In genomic region chr10:107543026-107543425, GRCm38 (mm10) we compare ENCODE assay signal across 23 mouse cellular contexts. TPM values are rescaled to one million over a fixed set of nuclear protein-coding genes. Genes with fewer than 3 reads are reported as not detected.
DNase-seq lines count a peak whose midpoint lies in the region; ATAC-seq and TF ChIP-seq lines count a peak whose summit lies in the region.
"Had no signal": no experiment of that assay in that cellular context is flagged by ENCODE, and none has a peak within 500 bp of the region (broad histone marks: within the 10 kb centered on the region; RNA-seq: fewer than 3 reads in every experiment).

No protein-coding gene starts in this region.

- no peak overlapping the region for H3K4me2 ChIP-seq in limb, embryonic 11.5 days (ENCODE audit: low read depth, severe bottlenecking)
- no peak overlapping the region for H3K4me2 ChIP-seq in limb, embryonic 12.5 days
- H3K4me2 ChIP-seq in myocyte (ENCODE audit: low read depth): peak overlapping the region; percentile 39
- H3K4me2 ChIP-seq: embryonic facial prominence, embryonic 12.5 days; forebrain, embryonic 12.5 days; hindbrain, embryonic 14.5 days had no signal

- H3K79me2 ChIP-seq in myocyte (ENCODE audit: control insufficient read depth, insufficient read depth): no peaks in the 10 kb centered on the region

- H3K27me3 ChIP-seq in limb, embryonic 11.5 days (ENCODE audit: control insufficient read depth, insufficient read depth, low read length): no peaks in the 10 kb centered on the region
- no peaks in the 10 kb centered on the region for H3K27me3 ChIP-seq in limb, embryonic 10.5 days (ENCODE audit: low read depth, poor library complexity, severe bottlenecking)
- H3K27me3 ChIP-seq in limb, embryonic 12.5 days: no peaks in the 10 kb centered on the region
- no peaks in the 10 kb centered on the region for H3K27me3 ChIP-seq in myocyte (ENCODE audit: control insufficient read depth, insufficient read depth, insufficient read length)
- H3K27me3 ChIP-seq: embryonic facial prominence, embryonic 12.5 days; forebrain, embryonic 12.5 days had no signal

- H3ac ChIP-seq in myocyte (ENCODE audit: control insufficient read depth, insufficient read length): no peak overlapping the region

- TF ChIP-seq POLR2A in myocyte (IDR thresholded peaks at IDR 0.05; ENCODE audit: insufficient read length, low read depth): no peak

- WGBS in limb, embryonic 11.5 days: 24% methylated on average over 1 of the region's 1 CpGs
- 38% methylated on average over 1 of the region's 1 CpGs for WGBS in limb, embryonic 10.5 days
- 12% methylated on average over 1 of the region's 1 CpGs for WGBS in limb, embryonic 12.5 days

- H3K4me1 ChIP-seq in limb, embryonic 11.5 days (ENCODE audit: control insufficient read depth, insufficient read depth, low read length): no peaks in the 10 kb centered on the region
- 0 out of 2 replicates have a peak, but pooled peaks cover 3% of the 10 kb centered on the region for H3K4me1 ChIP-seq in limb, embryonic 10.5 days
- peaks cover 4% of the 10 kb centered on the region; the same call in 1 of the 2 replicates for H3K4me1 ChIP-seq in limb, embryonic 12.5 days (replicated peaks)
- H3K4me1 ChIP-seq: embryonic facial prominence, embryonic 12.5 days; forebrain, embryonic 12.5 days; heart, embryonic 10.5 days had no signal

- H3K9ac ChIP-seq in limb, embryonic 11.5 days (ENCODE audit: low read length): no peak overlapping the region
- no peak overlapping the region for H3K9ac ChIP-seq in limb, embryonic 12.5 days (replicated peaks)
- H3K9ac ChIP-seq: embryonic facial prominence, embryonic 12.5 days; forebrain, embryonic 12.5 days; hindbrain, embryonic 14.5 days had no signal

- no peak overlapping the region for H3K4me3 ChIP-seq in limb, embryonic 11.5 days (ENCODE audit: low read depth, low read length)
- no peak overlapping the region for H3K4me3 ChIP-seq in limb, embryonic 10.5 days
- no peak overlapping the region for H3K4me3 ChIP-seq in limb, embryonic 12.5 days (replicated peaks)
- no peak overlapping the region for H3K4me3 ChIP-seq in myocyte
- H3K4me3 ChIP-seq: embryonic facial prominence, embryonic 12.5 days; forebrain, embryonic 12.5 days; heart, embryonic 10.5 days had no signal

- ATAC-seq in limb, embryonic 11.5 days (ENCODE audit: insufficient number of reproducible peaks, low FRiP score, low TSS enrichment, low read depth): peak; percentile 70; the same call in 1 of the 2 replicates
- ATAC-seq in limb, embryonic 12.5 days (ENCODE audit: insufficient number of reproducible peaks, insufficient read depth, low FRiP score, low TSS enrichment, low read depth): 0 out of 2 replicates have a peak, but pooled peaks have one; percentile 37
- no peak for ATAC-seq in megakaryocyte progenitor cell, adult 5-6 weeks (replicated peaks; ENCODE audit: poor library complexity)
- ATAC-seq: forebrain, embryonic 16.5 days had no signal

- no peaks in the 10 kb centered on the region for H3K36me3 ChIP-seq in limb, embryonic 11.5 days (ENCODE audit: control insufficient read depth, insufficient read depth, low read length)
- no peaks in the 10 kb centered on the region for H3K36me3 ChIP-seq in limb, embryonic 10.5 days
- H3K36me3 ChIP-seq in limb, embryonic 12.5 days: no peaks in the 10 kb centered on the region
- H3K36me3 ChIP-seq in myocyte (ENCODE audit: control insufficient read depth, insufficient read depth): no peaks in the 10 kb centered on the region
- H3K36me3 ChIP-seq: embryonic facial prominence, embryonic 12.5 days; forebrain, embryonic 12.5 days; heart, embryonic 10.5 days had no signal

- no peak overlapping the region for H3K27ac ChIP-seq in limb, embryonic 11.5 days (replicated peaks; ENCODE audit: low read depth, low read length)
- H3K27ac ChIP-seq in limb, embryonic 10.5 days: no peak overlapping the region
- H3K27ac ChIP-seq in limb, embryonic 12.5 days: no peak overlapping the region
- H3K27ac ChIP-seq: embryonic facial prominence, embryonic 12.5 days; forebrain, embryonic 12.5 days; heart, embryonic 10.5 days; hindbrain, embryonic 14.5 days had no signal

- H3K9me3 ChIP-seq in limb, embryonic 11.5 days (ENCODE audit: control insufficient read depth, low read length): no peaks in the 10 kb centered on the region
- H3K9me3 ChIP-seq in limb, embryonic 10.5 days (replicated peaks): no peaks in the 10 kb centered on the region
- H3K9me3 ChIP-seq in limb, embryonic 12.5 days: no peaks in the 10 kb centered on the region
- H3K9me3 ChIP-seq: embryonic facial prominence, embryonic 12.5 days; forebrain, embryonic 12.5 days; heart, embryonic 10.5 days had no signal

- DNase-seq in embryo, embryonic 10.5 days (ENCODE audit: low spot score): peak; percentile 18
- DNase-seq in embryo, embryonic 9.5 days (ENCODE audit: extremely low spot score): no peak
- no peak for DNase-seq in limb, embryonic 11.5 days (ENCODE audit: low spot score)
- DNase-seq in limb, embryonic 10.5 days (ENCODE audit: low spot score): no peak
- DNase-seq: adrenal gland, postnatal 10 days; cerebellum, adult 11 months; cerebellum, adult 8-10 months; cerebellum, postnatal 14 days; gastrocnemius, postnatal 36 days; heart, adult 11 months; heart, postnatal 10 days; heart, postnatal 4 days had no signal

TF ChIP-seq in myocyte, 11 proteins besides CTCF, POLR2A, EP300 and RAD21:
- no peak for TF ChIP-seq TCF12 (IDR thresholded peaks at IDR 0.05; ENCODE audit: insufficient read depth, poor library complexity, severe bottlenecking)
- no peak for TF ChIP-seq MYOG (IDR thresholded peaks at IDR 0.05; ENCODE audit: control insufficient read depth in 1 of 3, insufficient read depth in 1 of 3, insufficient read length in 2 of 3, low read depth in 2 of 3)
- no peak for TF ChIP-seq MYOD1 (IDR thresholded peaks at IDR 0.05; ENCODE audit: control insufficient read depth in 1 of 3, insufficient read length in 2 of 3, low read depth in 2 of 3)
- TF ChIP-seq POLR2AphosphoS2 (IDR thresholded peaks at IDR 0.05; ENCODE audit: insufficient read length, low read depth): no peak
- no peak for TF ChIP-seq USF1 (IDR thresholded peaks at IDR 0.05; ENCODE audit: low read depth)
- no peak for TF ChIP-seq TCF3 (IDR thresholded peaks at IDR 0.05; ENCODE audit: insufficient read length, low read depth)
- no peak for TF ChIP-seq SRF (IDR thresholded peaks at IDR 0.05; ENCODE audit: control insufficient read depth, insufficient read length, low read depth)
- TF ChIP-seq MAX (IDR thresholded peaks at IDR 0.05; ENCODE audit: low read depth): no peak
- no peak for TF ChIP-seq E2F4 (IDR thresholded peaks at IDR 0.05; ENCODE audit: insufficient read depth)
- TF ChIP-seq CEBPB (IDR thresholded peaks at IDR 0.05; ENCODE audit: insufficient read depth, poor library complexity, severe bottlenecking): no peak
- TF ChIP-seq REST (IDR thresholded peaks at IDR 0.05; ENCODE audit: insufficient read depth, insufficient read length): no peak

RNA-seq across cellular contexts. Expression of gene Myf6, which starts 48.5 kb away (rescaled TPM):
- 0.23 and 0.44 TPM in 2 replicates for polyA plus RNA-seq in limb, embryonic 11.5 days (2014; fragmentation: Nextera tagmentation; extraction: Ambion mirVana)
- 0.19 TPM in 1 of 2 replicates, not detected in the other for polyA plus RNA-seq in limb, embryonic 10.5 days (2016; fragmentation: Nextera tagmentation; extraction: Ambion mirVana)
- polyA plus RNA-seq in limb, embryonic 12.5 days (2016; fragmentation: Nextera tagmentation; extraction: Ambion mirVana): 0.70 and 0.90 TPM in 2 replicates
- 4.4 TPM for polyA plus RNA-seq in myocyte (2012; fragmentation: generic; extraction: Trizol)
- not detected in 2 replicates for total RNA-seq in megakaryocyte progenitor cell, adult 5-6 weeks (2015)
- total RNA-seq in megakaryocyte progenitor cell, adult 5-6 weeks (2017): not detected in 2 replicates
- total RNA-seq: common myeloid progenitor, adult 5-6 weeks; heart, postnatal 10 days; MEL had no signal
- polyA plus RNA-seq: forebrain, embryonic 16.5 days; hindbrain, embryonic 14.5 days had no signal

RNA-seq across cellular contexts. Expression of gene Myf5, which starts 57.1 kb away (rescaled TPM):
- polyA plus RNA-seq in limb, embryonic 11.5 days (2014; fragmentation: Nextera tagmentation; extraction: Ambion mirVana): 19.1 and 20.3 TPM in 2 replicates
- polyA plus RNA-seq in limb, embryonic 10.5 days (2016; fragmentation: Nextera tagmentation; extraction: Ambion mirVana): 8.4 and 15.1 TPM in 2 replicates
- polyA plus RNA-seq in limb, embryonic 12.5 days (2016; fragmentation: Nextera tagmentation; extraction: Ambion mirVana): 13.3 and 14.2 TPM in 2 replicates
- 10.2 TPM for polyA plus RNA-seq in myocyte (2012; fragmentation: generic; extraction: Trizol)
- total RNA-seq in megakaryocyte progenitor cell, adult 5-6 weeks (2015): not detected in 2 replicates
- not detected in 2 replicates for total RNA-seq in megakaryocyte progenitor cell, adult 5-6 weeks (2017)
- total RNA-seq: common myeloid progenitor, adult 5-6 weeks; heart, postnatal 10 days; heart, postnatal 4 days; MEL had no signal
- polyA plus RNA-seq: forebrain, embryonic 12.5 days; forebrain, embryonic 16.5 days; heart, embryonic 14.5 days had no signal
